Mouse (Mus musculus): ENCODE results near the gene Tecpr2.
"Not testable (repeated sequence)": the region's sequence is repeated elsewhere in the genome, so short reads cannot be mapped to it uniquely, and the experiment has no call there.

Tecpr2 gene

DNA sequence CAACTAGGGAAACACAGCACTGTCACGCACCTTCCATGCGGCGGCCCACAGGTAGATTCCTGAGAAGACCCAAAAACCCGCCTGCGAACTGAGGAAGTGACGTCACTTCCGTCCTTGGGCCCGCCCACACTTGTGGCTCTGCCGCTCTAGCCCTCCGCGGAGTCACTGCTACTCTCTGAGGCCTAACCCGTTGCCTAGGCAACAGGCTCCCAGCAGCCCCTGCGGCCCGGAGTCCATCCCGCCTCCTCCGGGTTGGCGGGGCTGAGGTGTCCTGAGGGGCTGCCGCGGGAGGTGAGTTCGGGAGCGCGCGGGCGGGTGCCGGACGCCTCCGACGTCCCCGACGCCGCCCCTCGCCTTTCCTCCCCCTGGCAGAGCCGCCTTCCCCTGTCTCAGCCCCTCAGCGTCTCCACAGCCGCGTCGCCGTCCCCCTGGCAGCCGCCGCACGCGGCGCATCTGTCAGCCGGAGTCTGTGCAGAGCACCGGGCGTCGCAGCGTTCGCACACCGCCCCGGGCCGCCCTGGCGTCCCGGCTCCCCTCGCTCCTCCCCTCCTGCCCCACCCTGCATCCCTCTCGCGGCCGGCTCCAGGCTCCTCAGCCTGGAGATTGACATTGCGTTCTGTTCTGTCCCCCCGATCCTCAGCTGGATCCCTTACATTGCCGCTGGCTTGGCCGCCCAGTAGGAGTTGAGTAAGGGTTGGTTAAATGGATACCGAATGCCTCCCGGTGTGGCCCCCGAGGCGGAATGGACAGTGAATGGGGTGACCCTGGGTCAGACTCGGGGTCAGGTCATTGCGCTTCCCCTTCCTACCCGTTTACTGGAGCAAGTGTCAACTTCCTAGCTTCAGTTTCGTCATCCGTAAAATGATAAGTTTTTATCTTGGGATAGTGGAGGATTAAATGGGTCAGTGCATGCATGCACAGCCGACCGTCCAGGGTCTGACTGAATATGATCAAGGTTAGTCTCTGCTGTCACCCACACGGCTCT is at the start of gene Tecpr2, which contains the start of gene Cinp:
TSS of gene Tecpr2 (plus strand) at position 229 of the 985 bp plus-strand sequence.
TSS of gene Cinp (minus strand) at position 110 of the 985 bp plus-strand sequence.
- DNase-seq (ENCODE audit: low spot score): peak; percentile 95

DNA sequence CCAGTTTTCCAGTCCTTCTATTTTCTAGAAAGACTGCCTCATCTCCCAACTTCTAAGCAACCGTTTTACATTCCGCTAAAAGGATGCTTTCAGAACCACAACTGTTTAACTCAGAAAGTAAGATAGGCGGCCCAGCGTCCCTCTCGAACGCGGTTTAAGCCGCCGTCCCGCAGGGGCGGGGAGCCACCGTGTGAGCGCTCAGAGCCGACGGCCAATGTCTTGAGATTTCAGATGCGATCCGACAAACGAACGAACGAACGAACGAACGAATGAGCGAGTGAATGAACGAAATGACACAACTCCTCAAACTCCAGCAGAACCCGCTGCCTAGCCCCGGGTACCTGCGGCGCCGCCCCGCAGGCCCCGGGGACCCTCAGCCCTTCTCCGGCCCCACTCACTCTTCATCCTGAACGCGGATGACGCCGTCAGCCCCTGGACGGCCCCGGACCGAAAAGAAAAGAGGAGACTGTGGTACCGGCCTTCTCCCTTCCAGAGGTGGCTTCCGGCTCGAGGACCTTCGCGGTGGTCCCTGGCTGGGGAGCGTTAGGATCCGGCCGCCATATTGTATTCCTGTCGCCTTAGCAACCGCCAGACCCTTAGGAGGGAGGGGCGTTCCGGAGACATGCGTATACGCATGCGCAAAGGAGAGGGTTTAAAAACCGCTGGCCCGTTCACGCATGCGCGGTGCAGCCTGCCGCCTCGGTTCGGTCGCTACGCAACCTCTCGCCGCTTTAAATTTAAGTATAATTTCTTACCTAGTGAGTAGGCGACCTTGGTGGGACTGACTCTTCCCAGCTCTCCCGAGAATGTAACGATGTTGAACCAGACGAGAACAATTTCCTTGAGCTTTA is 48.5 kb upstream of the Tecpr2 start, which contains the start of gene Mok:
TSS of gene Mok (minus strand) at position 592 of the 851 bp plus-strand sequence.
- DNase-seq (ENCODE audit: low spot score): peak; percentile 94

- DNase-seq (ENCODE audit: low spot score): no peak
These were observed 47.2 kb upstream of the Tecpr2 start for GRCm38 (mm10) chr12:110841731-110842493.

DNA sequence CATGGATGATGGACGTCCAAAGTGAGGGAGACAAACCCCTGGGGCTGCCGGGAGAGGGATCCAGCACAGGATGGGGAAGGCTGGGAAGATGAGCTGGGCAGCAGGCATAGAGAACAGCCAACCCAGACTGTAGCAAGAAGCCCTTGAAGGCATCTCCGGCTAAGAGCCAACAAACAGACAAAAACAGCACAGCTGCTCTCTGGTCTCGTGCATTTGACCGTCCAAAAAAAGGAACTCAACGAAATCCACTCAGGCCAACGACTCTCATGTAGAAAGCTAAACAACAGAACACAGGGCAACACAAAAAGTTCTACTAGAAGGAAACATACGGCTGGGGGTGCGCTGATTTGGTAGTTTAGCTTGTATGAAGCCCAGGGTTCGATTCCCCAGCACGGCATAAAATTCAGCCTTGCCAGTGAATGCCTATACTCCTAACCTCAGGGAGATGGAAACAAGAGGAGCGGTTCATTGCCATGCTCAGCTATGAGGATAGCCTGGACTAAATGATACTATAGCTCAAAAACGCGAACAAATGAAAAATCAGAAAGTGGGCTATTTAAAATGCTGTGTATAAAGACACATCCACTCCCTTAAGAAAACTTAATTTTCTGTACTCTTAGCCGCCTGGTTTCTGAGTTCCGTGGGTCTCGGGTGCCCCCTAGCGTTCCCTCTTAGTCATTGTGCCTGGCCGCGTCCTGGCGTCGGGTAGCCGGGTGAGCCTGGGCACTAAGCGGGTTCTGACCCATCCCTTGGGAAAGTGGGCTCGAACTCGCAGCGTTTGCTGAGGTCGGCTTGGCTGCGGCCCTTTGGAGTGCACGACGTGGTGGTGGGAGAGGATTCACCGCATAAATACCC is 45.6 kb upstream of the Tecpr2 start:
- peak; percentile 87 for DNase-seq (ENCODE audit: low spot score)

GRCm38 (mm10) chr12:110844227-110845130 is 44.6 kb upstream of the Tecpr2 start:
- no peak for DNase-seq (ENCODE audit: low spot score)

DNA sequence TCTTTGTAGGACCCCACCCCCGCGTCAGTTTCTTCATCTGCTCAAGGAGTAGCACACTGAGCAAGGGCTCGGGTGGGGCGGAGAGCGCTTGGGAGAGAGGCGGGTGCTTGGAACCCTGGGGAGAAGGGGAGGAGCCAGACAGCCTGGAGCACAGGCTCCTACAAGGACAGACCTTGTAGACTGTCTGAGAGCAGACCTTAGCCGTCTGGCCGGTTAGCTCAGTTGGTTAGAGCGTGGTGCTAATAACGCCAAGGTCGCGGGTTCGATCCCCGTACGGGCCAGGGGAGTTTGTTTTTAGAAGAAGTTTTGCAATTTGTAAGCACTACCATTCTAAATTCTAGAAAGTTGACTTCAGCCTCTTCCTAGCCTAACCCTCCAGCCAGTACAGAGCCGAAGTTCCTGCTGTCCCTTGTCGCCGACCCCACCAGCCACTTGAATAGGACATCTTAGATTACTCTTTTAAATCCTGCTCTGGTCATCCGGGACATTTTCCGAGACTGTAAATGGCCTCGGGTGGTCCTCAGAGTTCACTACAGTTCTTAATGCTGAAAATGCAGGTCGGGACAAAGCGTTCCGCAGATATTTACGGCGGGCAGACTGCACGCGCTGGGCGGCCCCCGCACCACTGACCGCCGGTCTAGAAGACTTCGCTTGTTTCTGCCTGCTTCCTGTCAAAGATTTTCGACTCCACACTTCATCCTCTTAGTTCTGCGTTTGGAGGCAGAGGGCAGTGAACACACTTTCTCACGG is 43.8 kb upstream of the Tecpr2 start:
- DNase-seq (ENCODE audit: low spot score): peak; percentile 97

GRCm38 (mm10) chr12:110846191-110846765 is 42.8 kb upstream of the Tecpr2 start:
- DNase-seq (ENCODE audit: low spot score): no peak

DNA sequence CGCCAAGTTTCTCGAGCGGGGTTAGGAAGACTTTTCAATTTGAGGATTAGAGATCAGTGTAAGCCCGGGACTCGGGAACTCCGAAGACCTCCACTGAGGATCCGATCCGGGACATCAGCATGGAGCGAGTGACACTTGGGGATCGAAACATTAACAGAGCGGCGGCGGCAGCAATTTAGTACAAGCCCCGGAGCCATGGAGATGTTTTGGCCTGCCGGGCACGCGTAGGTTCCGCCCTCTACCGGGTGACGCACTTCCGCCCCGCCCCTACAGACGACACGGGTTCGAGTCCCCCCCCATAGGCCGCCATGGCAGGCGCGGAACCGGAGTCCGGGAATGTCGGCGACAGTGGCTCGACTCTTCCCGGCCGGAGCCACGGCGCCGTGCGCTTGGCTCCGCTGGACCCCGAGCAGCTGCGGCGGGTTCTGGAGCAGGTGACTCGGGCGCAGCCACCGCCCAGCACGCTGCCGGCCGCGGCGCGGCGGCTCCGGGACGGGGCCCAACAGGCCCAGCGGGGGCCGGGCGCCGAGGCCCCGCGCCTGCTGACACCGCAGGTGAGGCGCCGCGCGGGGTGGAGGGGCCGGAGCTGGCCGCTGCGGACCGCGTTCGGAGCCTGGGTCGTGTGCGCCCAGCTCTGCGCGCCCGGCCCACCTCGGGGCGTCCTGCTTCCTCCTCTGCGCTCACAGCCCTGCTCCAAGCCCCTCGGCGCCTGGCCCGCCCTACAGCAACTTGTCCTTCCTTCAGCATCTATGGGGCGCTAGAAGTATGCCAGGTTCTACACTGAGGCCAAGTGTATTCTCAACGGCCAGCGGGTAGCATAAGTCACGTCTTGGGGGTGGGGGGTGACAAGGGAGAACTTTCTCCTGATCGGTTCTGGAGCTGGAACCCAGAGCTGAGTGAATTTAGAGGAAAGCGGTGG is 38.8 kb upstream of the Tecpr2 start, which contains the start of gene Zfp839:
TSS of gene Zfp839 (plus strand) at position 244 of the 919 bp plus-strand sequence.
- DNase-seq (ENCODE audit: low spot score): peak; percentile 81

DNA sequence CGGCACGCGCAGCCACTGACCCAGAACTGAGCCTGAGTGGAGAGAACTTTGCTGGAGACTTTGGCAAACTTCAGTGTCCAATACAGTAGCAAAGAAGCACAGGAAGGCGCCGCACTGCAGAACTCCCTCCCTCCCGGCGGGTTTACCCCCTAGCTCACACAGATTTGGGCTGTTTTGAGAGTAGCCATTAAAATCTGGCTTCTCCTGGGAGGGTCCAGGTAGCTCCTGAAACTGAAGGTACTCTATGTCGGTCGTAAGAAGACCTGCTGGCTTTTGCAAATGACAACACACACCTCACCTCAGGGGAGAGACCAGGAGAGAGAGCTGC is 38.2 kb upstream of the Tecpr2 start:
- no peak for DNase-seq (ENCODE audit: low spot score)

DNA sequence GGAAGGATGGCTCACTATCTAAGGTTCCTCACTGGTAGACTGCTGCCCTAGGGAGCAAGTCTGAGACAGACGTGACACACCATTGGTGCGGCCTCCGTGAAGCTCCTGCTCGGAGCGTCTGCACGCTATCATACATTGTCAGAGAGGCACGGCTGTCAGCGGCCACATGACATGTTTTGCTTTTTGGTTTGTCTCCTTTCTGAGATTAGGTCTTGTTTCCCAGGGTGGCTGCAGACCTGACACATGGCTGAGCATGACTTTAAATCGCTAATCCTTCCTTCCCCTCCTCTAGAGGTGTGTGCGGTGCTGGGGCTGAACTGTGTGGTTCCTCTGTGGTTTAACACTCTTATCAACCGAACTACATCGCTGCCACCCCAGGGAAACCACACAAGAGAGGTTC is 37.6 kb upstream of the Tecpr2 start:
- DNase-seq (ENCODE audit: low spot score): no peak

- no peak for DNase-seq (ENCODE audit: low spot score)
These were observed 37.1 kb upstream of the Tecpr2 start for GRCm38 (mm10) chr12:110851923-110852322.

DNA sequence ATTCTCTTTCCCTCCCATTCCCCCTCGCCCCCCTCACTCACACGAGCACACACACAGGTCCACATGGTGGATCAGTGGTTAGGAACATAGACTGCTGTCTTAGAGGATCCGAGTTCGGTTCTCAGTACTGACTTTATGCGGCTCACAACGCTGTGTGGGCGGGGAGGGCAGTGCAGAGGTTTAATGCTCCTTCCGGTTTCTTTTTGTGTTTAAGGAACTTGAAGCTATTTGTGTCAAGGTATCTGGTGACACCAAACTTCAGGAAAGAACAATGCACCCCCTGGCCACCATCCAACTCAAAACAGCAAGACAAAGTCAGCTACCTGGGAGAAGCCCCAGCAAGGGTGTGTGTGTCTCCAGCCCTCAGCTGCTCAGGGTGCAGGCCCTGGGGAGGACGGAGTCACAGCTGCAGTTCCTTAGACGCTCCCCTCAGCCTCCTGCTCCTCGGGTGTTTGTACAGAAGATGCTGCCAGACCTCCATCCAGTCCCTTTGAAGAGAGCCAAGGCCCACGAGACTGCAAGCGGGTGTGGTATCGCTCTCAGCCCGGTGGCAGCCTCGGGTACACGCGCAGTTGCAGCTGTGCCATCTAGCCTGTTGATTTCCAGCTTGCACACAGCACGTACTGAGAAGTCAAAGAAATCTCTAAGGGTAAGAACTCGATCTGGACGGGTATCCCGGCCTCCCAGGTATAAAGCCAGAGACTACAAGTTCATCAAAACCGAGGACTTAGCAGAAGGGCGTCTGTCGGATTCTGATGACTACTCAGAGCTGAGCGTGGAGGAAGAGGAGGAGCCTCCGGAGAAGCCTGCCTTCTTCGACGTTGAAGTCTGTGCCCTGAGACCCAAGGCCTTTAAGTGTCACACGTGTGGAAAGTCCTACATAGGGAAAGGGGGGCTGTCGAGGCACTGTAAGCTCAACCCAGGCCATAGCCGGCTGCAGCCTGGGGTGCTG is 34.0 kb upstream of the Tecpr2 start:
- DNase-seq (ENCODE audit: low spot score): no peak

DNA sequence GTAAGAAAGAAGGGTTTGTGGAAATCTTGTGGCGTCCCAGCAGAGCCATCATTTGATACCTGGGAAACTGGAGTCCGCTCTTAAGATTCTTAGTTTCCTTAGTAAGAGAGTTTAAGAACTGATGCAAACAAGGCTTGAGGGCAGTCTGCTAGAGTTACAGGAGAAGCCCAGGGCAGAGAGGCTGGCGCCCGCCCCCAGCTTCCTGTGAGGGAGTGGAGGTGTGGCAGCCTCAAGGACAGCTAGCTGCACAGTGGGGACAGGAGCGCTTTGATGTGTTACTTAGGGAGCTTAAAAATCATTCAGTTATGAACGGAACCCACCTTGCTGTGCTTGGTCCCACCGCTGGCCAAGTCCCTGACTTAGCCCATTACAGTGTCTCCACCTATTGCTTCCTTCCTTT is 31.9 kb upstream of the Tecpr2 start:
- DNase-seq (ENCODE audit: low spot score): no peak

DNA sequence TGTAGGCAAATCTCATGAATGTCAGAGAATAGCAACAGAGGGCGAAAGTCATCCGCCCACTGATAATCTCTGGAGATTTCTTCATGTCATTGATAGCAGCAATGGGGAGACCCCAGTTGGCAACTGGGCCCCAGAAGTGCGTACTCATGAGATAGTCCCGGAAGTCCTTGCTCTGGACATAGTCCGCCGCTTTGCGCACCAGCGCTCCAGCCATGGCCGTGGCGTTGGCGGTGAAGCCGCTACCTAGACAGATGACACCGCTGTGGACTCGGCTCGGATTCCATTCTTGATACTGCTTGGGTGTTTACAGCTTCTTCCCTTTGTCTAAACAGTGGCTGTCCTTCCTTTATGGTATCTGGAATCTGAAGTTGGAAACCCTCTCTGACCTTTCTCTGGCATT is 30.4 kb upstream of the Tecpr2 start:
- DNase-seq (ENCODE audit: low spot score): not testable (repeated sequence)

- DNase-seq (ENCODE audit: low spot score): no peak
These were observed 28.8 kb upstream of the Tecpr2 start for GRCm38 (mm10) chr12:110860293-110860692.

- no peak for DNase-seq (ENCODE audit: low spot score)
These were observed 27.8 kb upstream of the Tecpr2 start for GRCm38 (mm10) chr12:110861256-110861655.

Data from adipocyte (in vitro differentiated cells).